Mouse (Mus musculus) left cerebral cortex, adult 2 months (tissue): ENCODE results near the gene Icosl. TPM values are rescaled to one million over a fixed set of nuclear protein-coding genes. Genes with fewer than 3 reads are reported as not detected.
"Not testable (repeated sequence)": the region's sequence is repeated elsewhere in the genome, so short reads cannot be mapped to it uniquely, and the experiment has no call there.

ENCODE experiments used
- DNase-seq, 2 experiments: peaks; one replicate each; pipeline ENCODE4 v3.0.0; 2021 to 2022; ENCODE audit warnings: low spot score in 2 of 2, mixed read lengths in 1 of 2; ENCODE audit errors: extremely low spot score in 1 of 2
- H3K27ac ChIP-seq: fragments of 200-600 bp; 2 replicates; pipeline ENCODE4 v1.8.1; 2022
- H3K4me3 ChIP-seq: fragments of 200-600 bp; 2 replicates; pipeline ENCODE4 v1.8.1; 2022
- CTCF ChIP-seq: fragments of 200-600 bp; IDR thresholded peaks from 2 replicates; pipeline ENCODE4 v1.8.1; 2022; ENCODE audit warnings: antibody characterized with exemption, mild to moderate bottlenecking, moderate library complexity
- intact Hi-C: fragments of 180-260 bp; cut with DNase I; formaldehyde crosslinking; loops from one replicate; pipeline ENCODE4 v1.15.1; 2025
- total RNA-seq, 2 experiments: library from RNA; stranded (reverse); gene quantifications; 2 replicates each; pipeline ENCODE4 v1.2.3; 2021

Gene Icosl
- total RNA-seq, 2 experiments from 2014 or later, result 3.5 to 3.6 TPM

- no peak for DNase-seq
- no peak for TF ChIP-seq CTCF
- H3K27ac ChIP-seq, result no peak overlapping the region
- H3K4me3 ChIP-seq, result no peak overlapping the region
- intact Hi-C loops, result no loop called here
Observed at GRCm38 (mm10) chr10:78079955-78080591, 11.0 kb downstream of the Icosl start.

DNA sequence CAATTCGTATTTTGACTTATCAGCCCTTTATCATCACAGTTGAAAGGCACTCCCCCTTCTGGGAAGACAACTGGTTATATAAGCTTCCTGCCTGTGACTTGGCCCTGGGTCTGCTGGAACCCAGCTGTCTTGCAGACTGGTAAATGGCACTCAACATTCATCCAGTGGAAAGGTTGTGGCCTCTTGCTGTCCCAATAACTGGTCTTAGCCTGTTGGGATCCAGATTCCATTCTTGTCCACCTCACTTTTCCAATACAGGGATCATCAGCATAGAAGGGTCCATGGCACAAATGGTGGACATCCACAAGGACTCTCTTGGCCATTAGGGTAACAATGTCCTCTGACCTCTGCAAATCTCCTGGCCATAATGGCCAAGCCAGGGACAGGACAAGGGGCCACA lies 15.0 kb downstream of the Icosl start:
- intact Hi-C loops, result no loop called here
- H3K27ac ChIP-seq, result no peak overlapping the region
- no peak overlapping the region for H3K4me3 ChIP-seq
- no peak for TF ChIP-seq CTCF
- no peak for DNase-seq

DNA sequence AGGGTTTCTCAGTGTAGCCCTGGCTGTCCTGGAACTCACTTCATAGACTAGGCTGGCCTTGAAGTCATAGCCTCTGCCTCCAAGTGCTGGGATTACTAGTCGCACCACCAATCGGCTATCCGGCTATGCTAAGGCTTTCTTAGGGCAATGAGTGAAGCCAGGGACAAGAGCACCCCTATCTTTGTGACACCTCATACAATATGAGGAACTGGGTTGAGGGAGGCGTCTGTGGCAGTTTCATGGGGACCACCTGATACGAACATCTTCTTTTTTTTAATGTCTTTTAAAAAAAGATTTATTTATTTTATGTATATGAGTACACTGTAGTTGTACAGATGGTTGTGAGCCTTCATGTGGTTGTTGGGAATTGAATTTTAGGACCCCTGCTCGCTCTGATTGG lies 16.6 kb downstream of the Icosl start:
- intact Hi-C loops, result no loop called here
- DNase-seq, result no peak
- H3K4me3 ChIP-seq, result no peak overlapping the region
- no peak overlapping the region for H3K27ac ChIP-seq
- no peak for TF ChIP-seq CTCF

GRCm38 (mm10) chr10:78086444-78087061 lies 17.5 kb downstream of the Icosl start:
- no peak for TF ChIP-seq CTCF
- intact Hi-C loops, result no loop called here
- DNase-seq, result no peak
- no peak overlapping the region for H3K27ac ChIP-seq
- no peak overlapping the region for H3K4me3 ChIP-seq

GRCm38 (mm10) chr10:78087101-78087511 lies 18.0 kb downstream of the Icosl start:
- no peak overlapping the region for H3K27ac ChIP-seq
- TF ChIP-seq CTCF, result no peak
- intact Hi-C loops, result no loop called here
- H3K4me3 ChIP-seq, result no peak overlapping the region
- no peak for DNase-seq

GRCm38 (mm10) chr10:78090246-78090645 lies 21.1 kb downstream of the Icosl start:
- Histone ChIP-seq H3K27ac (no peak overlapping the region), H3K4me3 (no peak overlapping the region)
- no peak for TF ChIP-seq CTCF
- DNase-seq, result no peak
- intact Hi-C loops, result no loop called here

DNA sequence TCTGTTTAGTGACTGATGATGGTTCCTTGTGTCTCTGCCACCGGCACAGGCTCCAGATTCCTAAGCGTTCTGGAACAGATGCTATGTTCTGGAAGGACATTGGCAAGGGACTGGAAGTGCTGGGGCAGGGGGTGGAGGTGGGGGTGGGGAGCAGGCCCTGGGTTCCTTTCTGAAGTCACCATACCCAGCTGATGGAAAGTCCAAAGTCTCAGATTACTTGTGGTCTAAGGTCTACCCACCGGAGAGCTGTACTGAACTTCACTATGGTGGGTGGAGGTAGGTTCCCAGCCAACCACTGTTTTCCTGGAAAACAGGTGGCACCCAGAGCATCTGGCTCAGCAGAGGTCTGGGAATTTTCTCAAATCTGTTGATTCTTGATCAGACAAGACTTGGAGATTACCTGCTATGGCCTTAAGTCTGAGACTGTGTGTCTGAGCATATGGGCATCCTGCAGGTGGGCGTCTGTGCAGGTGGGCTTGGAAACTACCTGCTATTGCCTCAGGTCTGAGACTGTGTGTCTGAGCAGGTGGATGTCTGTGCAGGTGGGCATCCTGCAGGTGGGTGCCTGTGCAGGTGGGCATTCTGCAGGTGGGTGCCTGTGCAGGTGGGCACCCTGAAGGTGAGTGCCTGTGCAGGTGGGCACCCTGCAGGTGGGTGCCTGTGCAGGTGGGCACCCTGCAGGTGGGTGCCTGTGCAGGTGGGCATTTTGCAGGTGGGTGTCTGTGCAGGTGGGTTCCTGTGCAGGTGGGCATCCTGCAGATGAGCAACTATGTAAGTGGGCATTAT lies 21.8 kb downstream of the Icosl start:
- no peak for TF ChIP-seq CTCF
- intact Hi-C loops, result no loop called here
- Histone ChIP-seq H3K4me3 (no peak overlapping the region), H3K27ac (no peak overlapping the region)
- DNase-seq, result no peak

GRCm38 (mm10) chr10:78091865-78092724 lies 23.0 kb downstream of the Icosl start:
- H3K4me3 ChIP-seq, result no peak overlapping the region
- no peak for DNase-seq
- no peak overlapping the region for H3K27ac ChIP-seq
- no peak for TF ChIP-seq CTCF
- intact Hi-C loops, result no loop called here

GRCm38 (mm10) chr10:78092725-78093029 lies 23.6 kb downstream of the Icosl start:
- TF ChIP-seq CTCF, result no peak

DNA sequence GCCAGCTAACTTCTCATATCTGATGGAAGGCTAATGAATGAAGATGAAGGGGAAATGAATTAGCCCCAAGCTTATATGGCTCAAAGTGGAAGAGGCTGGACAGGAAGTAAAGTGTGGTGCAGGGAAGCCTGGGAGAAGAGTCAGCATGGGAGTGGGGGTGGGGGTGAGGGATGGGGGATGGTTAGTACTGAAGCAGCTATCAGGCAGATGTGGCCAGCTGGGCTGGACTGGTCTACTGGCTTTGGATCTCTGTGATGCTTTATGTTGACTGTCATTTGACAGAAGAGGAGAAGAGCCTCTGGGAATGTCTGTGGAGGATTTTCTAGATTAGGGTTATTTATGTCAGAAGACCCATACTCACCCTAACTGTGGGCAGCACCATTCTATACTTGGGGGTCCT lies 26.1 kb downstream of the Icosl start:
- Histone ChIP-seq H3K27ac (no peak overlapping the region), H3K4me3 (no peak overlapping the region)
- intact Hi-C loops, result no loop called here
- no peak for DNase-seq
- TF ChIP-seq CTCF, result no peak

More at GRCm38 (mm10) chr10:78092725-78093029, 23.6 kb downstream of the Icosl start:
- no peak for DNase-seq
- H3K27ac ChIP-seq, result no peak overlapping the region
- intact Hi-C loops, result no loop called here
- H3K4me3 ChIP-seq, result no peak overlapping the region

- intact Hi-C loops, result no loop called here
- no peak overlapping the region for H3K4me3 ChIP-seq
- no peak overlapping the region for H3K27ac ChIP-seq
- TF ChIP-seq CTCF, result no peak
- DNase-seq, result no peak
Observed at GRCm38 (mm10) chr10:78095954-78096931, 27.1 kb downstream of the Icosl start.

DNA sequence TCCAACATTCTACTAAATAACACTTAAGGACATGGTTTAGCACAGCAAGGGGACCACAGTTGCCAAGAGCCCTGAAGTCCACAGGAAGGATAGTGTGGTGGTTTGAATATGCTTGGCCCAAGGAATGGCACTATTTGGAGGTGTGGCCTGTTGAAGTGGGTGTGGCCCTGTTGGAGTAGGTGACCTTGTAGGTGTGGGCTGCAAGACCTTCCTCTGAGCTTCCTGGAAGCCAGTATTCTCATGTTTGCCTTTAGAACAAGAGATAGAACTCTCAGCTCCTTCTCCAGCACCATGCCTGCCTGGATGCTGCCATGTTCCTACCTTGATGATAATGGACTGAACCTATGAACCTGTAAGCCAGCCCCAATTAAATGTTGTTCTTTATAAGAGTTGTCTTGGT lies 30.8 kb downstream of the Icosl start:
- H3K4me3 ChIP-seq, intact Hi-C loops, H3K27ac ChIP-seq, DNase-seq: not testable (repeated sequence)
